Mouse (Mus musculus) cortical plate, adult 2 months (tissue): Measurements from ENCODE around the gene Cdk5rap2.

Experiments used
- CTCF ChIP-seq: fragments of 200-500 bp; IDR thresholded peaks from 2 replicates; pipeline ENCODE4 v1.5.1; 2011; ENCODE audit warnings: mild to moderate bottlenecking, control low read depth, low read length; ENCODE audit not compliant: insufficient read depth; ENCODE audit errors: extremely low read depth
- POLR2A ChIP-seq: fragments of 200-500 bp; IDR thresholded peaks from 2 replicates; pipeline ENCODE4 v1.6.1; 2011; ENCODE audit warnings: mild to moderate bottlenecking, low read length, control low read depth; ENCODE audit not compliant: insufficient read depth; ENCODE audit errors: extremely low read depth

GRCm38 (mm10) chr4:70278057-70278456, 132.2 kb downstream of the Cdk5rap2 start:
- TF ChIP-seq POLR2A (no peak), CTCF (no peak)
